Mouse (Mus musculus): ENCODE results near the gene Spag9.

DNA sequence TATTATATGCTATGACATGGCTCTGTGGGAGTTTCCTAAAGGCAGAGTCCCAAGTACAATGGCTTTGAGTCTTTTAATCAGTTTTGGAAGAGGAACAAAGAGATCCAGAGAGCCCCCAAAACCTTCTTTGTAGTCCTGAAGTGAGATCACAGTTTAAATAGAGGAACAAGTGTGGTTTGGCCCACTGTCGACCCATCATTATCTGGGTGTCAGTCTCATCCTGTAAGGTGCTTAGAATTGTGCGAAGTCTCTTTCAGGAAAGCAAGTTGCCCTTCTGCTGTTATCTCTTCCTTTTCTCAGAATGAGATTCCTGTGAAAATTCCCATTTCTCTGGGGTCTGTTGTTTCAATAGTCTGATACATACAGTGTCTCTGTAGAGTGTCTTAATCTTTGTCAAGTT, 74.6 kb downstream of the Spag9 start:
- no peak for TF ChIP-seq POLR2A (IDR thresholded peaks at IDR 0.05; ENCODE audit: insufficient read depth, low read depth, low read length)
- no peak for TF ChIP-seq CTCF (IDR thresholded peaks at IDR 0.05)
- no peak for TF ChIP-seq EP300 (IDR thresholded peaks at IDR 0.05; ENCODE audit: insufficient read depth, low read depth, low read length)

All from heart, adult 2 months (tissue).